In the genomic region with DNA sequence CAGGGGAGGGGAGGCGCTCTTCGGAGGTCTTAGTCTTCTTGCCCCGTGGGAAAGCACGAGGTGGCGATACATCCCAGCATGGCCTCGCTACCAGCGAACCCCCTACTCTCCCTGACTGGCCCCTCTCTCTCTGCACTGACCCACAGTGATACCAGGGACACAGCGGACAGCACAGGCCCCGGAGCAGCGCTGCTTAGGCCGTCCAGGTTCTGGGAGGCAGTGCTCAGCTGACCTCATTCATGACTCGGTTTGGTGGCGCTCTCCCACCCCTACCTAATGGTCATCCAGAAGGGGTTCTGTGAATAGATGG, we compare ENCODE assay signal across 8 mouse cellular contexts. TPM values are rescaled to one million over a fixed set of nuclear protein-coding genes. Genes with fewer than 3 reads are reported as not detected.
A peak's percentile ranks its signal among the peaks of the same experiment; 100 is the strongest.
DNase-seq lines count a peak whose midpoint lies in the region; ATAC-seq and TF ChIP-seq lines count a peak whose summit lies in the region.

No protein-coding gene starts in this region.

- no peak for TF ChIP-seq POLR2A in bone marrow macrophage, adult 2 months (IDR thresholded peaks at IDR 0.05; ENCODE audit: borderline replicate concordance, low read depth, low read length)

- H3K36me3 ChIP-seq in forebrain, postnatal 0 days (ENCODE audit: insufficient read depth), result no peaks in the 10 kb centered on the region
- H3K36me3 ChIP-seq in midbrain, embryonic 10.5 days, result peaks cover 6% of the 10 kb centered on the region

- H3K4me1 ChIP-seq in bone marrow macrophage, adult 2 months (ENCODE audit: control insufficient read depth, insufficient read depth, low read length), result peaks cover 30% of the 10 kb centered on the region
- H3K4me1 ChIP-seq in forebrain, postnatal 0 days (ENCODE audit: insufficient read depth), result peaks cover 14% of the 10 kb centered on the region
- H3K4me1 ChIP-seq in midbrain, embryonic 10.5 days, result peaks cover 29% of the 10 kb centered on the region

- peak; percentile 47 for DNase-seq in kidney, postnatal 10 days
- no peak for DNase-seq in kidney, adult 11 months
- no peak for DNase-seq in forebrain, postnatal 0 days
- DNase-seq in midbrain, embryonic 10.5 days (ENCODE audit: low spot score), result no peak
- DNase-seq in frontal cortex, postnatal 36 days (ENCODE audit: low spot score in 2 of 2), result no peak
- DNase-seq in cerebellum, adult 11-12 months, result no peak
- no peak for DNase-seq in lung, postnatal 25 days (ENCODE audit: low spot score)

- H3K4me3 ChIP-seq in bone marrow macrophage, adult 2 months (ENCODE audit: insufficient read depth, low read length), result peak overlapping the region; percentile 51
- H3K4me3 ChIP-seq in forebrain, postnatal 0 days (ENCODE audit: low read depth, low read length), result peak overlapping the region; percentile 63
- H3K4me3 ChIP-seq in midbrain, embryonic 10.5 days, result peak overlapping the region; percentile 88

- peak overlapping the region; percentile 40 for H3K27ac ChIP-seq in bone marrow macrophage, adult 2 months (ENCODE audit: insufficient read depth, low read depth, low read length)
- H3K27ac ChIP-seq in forebrain, postnatal 0 days (ENCODE audit: low read depth, low read length), result peak overlapping the region; percentile 51
- H3K27ac ChIP-seq in midbrain, embryonic 10.5 days (replicated peaks), result peak overlapping the region; percentile 95

- H3K9ac ChIP-seq in forebrain, postnatal 0 days, result peak overlapping the region; percentile 63

- H3K9me3 ChIP-seq in forebrain, postnatal 0 days (ENCODE audit: low read length), result no peaks in the 10 kb centered on the region
- H3K9me3 ChIP-seq in midbrain, embryonic 10.5 days (replicated peaks), result no peaks in the 10 kb centered on the region

- peak; percentile 5 for ATAC-seq in forebrain, postnatal 0 days

- no peaks in the 10 kb centered on the region for H3K27me3 ChIP-seq in forebrain, postnatal 0 days (ENCODE audit: insufficient read depth, low read length)
- H3K27me3 ChIP-seq in midbrain, embryonic 10.5 days (ENCODE audit: low read depth, poor library complexity, severe bottlenecking), result peaks cover 10% of the 10 kb centered on the region

- WGBS in forebrain, postnatal 0 days, result 61% methylated on average over 13 of the region's 13 CpGs
- 58% methylated on average over 13 of the region's 13 CpGs for WGBS in midbrain, embryonic 10.5 days

- no peak for TF ChIP-seq CTCF in bone marrow macrophage, adult 2 months (IDR thresholded peaks at IDR 0.05; ENCODE audit: low read depth, low read length)
- TF ChIP-seq CTCF in forebrain, postnatal 0 days (IDR thresholded peaks at IDR 0.05; ENCODE audit: low read depth), result 0 out of 2 replicates have a peak, but pooled peaks have one; percentile 16

- peak overlapping the region; percentile 54 for H3K4me2 ChIP-seq in forebrain, postnatal 0 days (ENCODE audit: low read depth)

RNA-seq across cellular contexts. Expression of gene Cnot8, which starts 0.7 kb away (rescaled TPM):
- 58.4 and 58.5 TPM in 2 replicates for polyA plus RNA-seq in bone marrow macrophage, adult 2 months (2012; ENCODE audit: insufficient read depth, insufficient read length, missing spikeins)
- total RNA-seq in forebrain, postnatal 0 days (2014; rRNA removed), result 100 and 121 TPM in 2 replicates
- polyA plus RNA-seq in forebrain, postnatal 0 days (2015; fragmentation: Nextera tagmentation; extraction: Ambion mirVana), result 107 and 114 TPM in 2 replicates
- polyA plus RNA-seq in midbrain, embryonic 10.5 days (2016; fragmentation: Nextera tagmentation; extraction: Ambion mirVana), result 103 and 112 TPM in 2 replicates

RNA-seq across cellular contexts. Expression of gene Gm12248, which starts 10.4 kb away (rescaled TPM):
- polyA plus RNA-seq in bone marrow macrophage, adult 2 months (2012; ENCODE audit: insufficient read depth, insufficient read length, missing spikeins), result not detected in 2 replicates
- total RNA-seq in forebrain, postnatal 0 days (2014; rRNA removed), result not detected in 2 replicates
- not detected in 2 replicates for polyA plus RNA-seq in forebrain, postnatal 0 days (2015; fragmentation: Nextera tagmentation; extraction: Ambion mirVana)
- not detected in 2 replicates for polyA plus RNA-seq in midbrain, embryonic 10.5 days (2016; fragmentation: Nextera tagmentation; extraction: Ambion mirVana)

Comparison
In these comparisons a context has a peak if more than half of its experiments do, and no peak if none do; other contexts are left out.
1. H3K27ac ChIP-seq: peak in every context shown above with its lines; median percentile 95 in midbrain, embryonic 10.5 days; 51 in forebrain, postnatal 0 days; 40 in bone marrow macrophage, adult 2 months.